Mouse (Mus musculus): Measurements from ENCODE around the gene Rtn4rl1. TPM values are rescaled to one million over a fixed set of nuclear protein-coding genes. Genes with fewer than 3 reads are reported as not detected.
A peak's percentile ranks its signal among the peaks of the same experiment; 100 is the strongest.

Rtn4rl1 gene
- 18.7 TPM for polyA plus RNA-seq (2021)

- POLR2A ChIA-PET: interaction anchor here (0.5 to 2.0 kb wide), 6 partner anchors 11 to 434 kb away, joined by 3 to 9 read pairs (median 3); partner anchors contain the start of gene Ovca2
- in situ Hi-C loops (cut with MboI; ENCODE audit: low pct_unique_long_range_greater_than_20kb): loop anchor here (5.0 kb wide), 2 partner anchors 34 to 99 kb away; no protein-coding TSS in a partner anchor
- DNase-seq (ENCODE audit: low read depth, low spot score): no peak
- peaks cover 9% of the 10 kb centered on the region for H3K27me3 ChIP-seq
- TF ChIP-seq CTCF (IDR thresholded peaks at IDR 0.05): no peak
- ATAC-seq: no peak
- CTCF ChIA-PET: interaction anchor here (1.1 to 2.2 kb wide), 6 partner anchors 16 to 270 kb away, joined by 3 to 9 read pairs (median 4); no protein-coding TSS in a partner anchor
Observed at GRCm38 (mm10) chr11:75193256-75194071, at the start of gene Rtn4rl1. TSS of gene Rtn4rl1 (plus strand) at chr11:75193783.

- CTCF ChIA-PET: interaction anchor here (1.4 to 1.7 kb wide), 2 partner anchors 11 to 24 kb away, joined by 4 to 5 read pairs; no protein-coding TSS in a partner anchor
- no peaks in the 10 kb centered on the region for H3K27me3 ChIP-seq
- in situ Hi-C loops (cut with MboI; ENCODE audit: low pct_unique_long_range_greater_than_20kb): no loop called here
- DNase-seq (ENCODE audit: low read depth, low spot score): no peak
- no peak for TF ChIP-seq CTCF (IDR thresholded peaks at IDR 0.05)
- POLR2A ChIA-PET: interaction anchor here (1.1 kb wide), 1 partner anchor 14 kb away, joined by 3 read pairs; no protein-coding TSS in a partner anchor
- ATAC-seq: no peak
Observed at GRCm38 (mm10) chr11:75145841-75146240, 47.7 kb upstream of the Rtn4rl1 start.

GRCm38 (mm10) chr11:75147106-75147845 lies 46.3 kb upstream of the Rtn4rl1 start:
- CTCF ChIA-PET: no interaction called here
- H3K27me3 ChIP-seq: no peaks in the 10 kb centered on the region
- peak; percentile 43 for DNase-seq (ENCODE audit: low read depth, low spot score)
- no peak for TF ChIP-seq CTCF (IDR thresholded peaks at IDR 0.05)
- POLR2A ChIA-PET: no interaction called here
- no peak for ATAC-seq
- in situ Hi-C loops (cut with MboI; ENCODE audit: low pct_unique_long_range_greater_than_20kb): no loop called here

GRCm38 (mm10) chr11:75147846-75148168 lies 45.8 kb upstream of the Rtn4rl1 start:
- no peaks in the 10 kb centered on the region for H3K27me3 ChIP-seq
- CTCF ChIA-PET: no interaction called here
- no peak for ATAC-seq
- no peak for DNase-seq (ENCODE audit: low read depth, low spot score)
- TF ChIP-seq CTCF (IDR thresholded peaks at IDR 0.05): no peak
- POLR2A ChIA-PET: no interaction called here
- in situ Hi-C loops (cut with MboI; ENCODE audit: low pct_unique_long_range_greater_than_20kb): no loop called here

GRCm38 (mm10) chr11:75148332-75149035 lies 45.1 kb upstream of the Rtn4rl1 start:
- no peak for DNase-seq (ENCODE audit: low read depth, low spot score)
- in situ Hi-C loops (cut with MboI; ENCODE audit: low pct_unique_long_range_greater_than_20kb): no loop called here
- ChIA-PET POLR2A (interaction anchor here (1.2 kb wide), 1 partner anchor 16 kb away, joined by 4 read pairs; no protein-coding TSS in a partner anchor), CTCF (interaction anchor here (1.2 kb wide), 1 partner anchor 10 kb away, joined by 4 read pairs; no protein-coding TSS in a partner anchor)
- no peaks in the 10 kb centered on the region for H3K27me3 ChIP-seq
- ATAC-seq: no peak
- no peak for TF ChIP-seq CTCF (IDR thresholded peaks at IDR 0.05)

GRCm38 (mm10) chr11:75150346-75150745 lies 43.2 kb upstream of the Rtn4rl1 start:
- no peaks in the 10 kb centered on the region for H3K27me3 ChIP-seq
- ChIA-PET CTCF (interaction anchor here (1.0 kb wide), 2 partner anchors 9 to 169 kb away, joined by 3 read pairs; no protein-coding TSS in a partner anchor), POLR2A (interaction anchor here (1.2 kb wide), 1 partner anchor 9 kb away, joined by 3 read pairs; no protein-coding TSS in a partner anchor)
- no peak for TF ChIP-seq CTCF (IDR thresholded peaks at IDR 0.05)
- no peak for DNase-seq (ENCODE audit: low read depth, low spot score)
- no peak for ATAC-seq
- in situ Hi-C loops (cut with MboI; ENCODE audit: low pct_unique_long_range_greater_than_20kb): no loop called here

GRCm38 (mm10) chr11:75152603-75153557 lies 40.7 kb upstream of the Rtn4rl1 start:
- no peak for TF ChIP-seq CTCF (IDR thresholded peaks at IDR 0.05)
- no peak for DNase-seq (ENCODE audit: low read depth, low spot score)
- no peak for ATAC-seq
- in situ Hi-C loops (cut with MboI; ENCODE audit: low pct_unique_long_range_greater_than_20kb): no loop called here
- ChIA-PET CTCF (no interaction called here), POLR2A (no interaction called here)
- H3K27me3 ChIP-seq: no peaks in the 10 kb centered on the region

GRCm38 (mm10) chr11:75154053-75154585 lies 39.5 kb upstream of the Rtn4rl1 start:
- no peak for DNase-seq (ENCODE audit: low read depth, low spot score)
- ChIA-PET POLR2A (no interaction called here), CTCF (no interaction called here)
- no peaks in the 10 kb centered on the region for H3K27me3 ChIP-seq
- in situ Hi-C loops (cut with MboI; ENCODE audit: low pct_unique_long_range_greater_than_20kb): no loop called here
- no peak for TF ChIP-seq CTCF (IDR thresholded peaks at IDR 0.05)
- ATAC-seq: no peak

- ATAC-seq (no peak), DNase-seq (ENCODE audit: low read depth, low spot score) (no peak)
- ChIA-PET POLR2A (no interaction called here), CTCF (interaction anchor here (1.2 kb wide), 1 partner anchor 175 kb away, joined by 3 read pairs; no protein-coding TSS in a partner anchor)
- TF ChIP-seq CTCF (IDR thresholded peaks at IDR 0.05): no peak
- in situ Hi-C loops (cut with MboI; ENCODE audit: low pct_unique_long_range_greater_than_20kb): loop anchor here (5.0 kb wide), 1 partner anchor 174 kb away; no protein-coding TSS in a partner anchor
- no peaks in the 10 kb centered on the region for H3K27me3 ChIP-seq
Observed at GRCm38 (mm10) chr11:75155985-75156384, 37.6 kb upstream of the Rtn4rl1 start.
